Mouse (Mus musculus) liver, embryonic 13.5 days (tissue): ENCODE data around the gene Sptan1. TPM values are rescaled to one million over a fixed set of nuclear protein-coding genes. Genes with fewer than 3 reads are reported as not detected.

Experiments
- ATAC-seq: fragments of 200-750 bp; cut with Nextera tagmentation; 2 replicates; pipeline ENCODE4 v1.8.0; 2017; ENCODE audit warnings: low read depth, mild to moderate bottlenecking, moderate number of reproducible peaks, moderate library complexity
- DNase-seq: peaks from one replicate; pipeline ENCODE4 v3.0.0; 2022
- H3K27ac ChIP-seq: fragments of 300-500 bp; sonication (generic); 2 replicates; pipeline ENCODE4 v1.5.1; 2015; ENCODE audit warnings: moderate library complexity, mild to moderate bottlenecking, inconsistent platforms
- H3K27me3 ChIP-seq: fragments of 300-500 bp; sonication (generic); 2 replicates; pipeline ENCODE4 v1.6.1; 2015; ENCODE audit warnings: mild to moderate bottlenecking, inconsistent platforms
- H3K36me3 ChIP-seq: fragments of 300-500 bp; sonication (generic); 2 replicates; pipeline ENCODE4 v1.6.1; 2015; ENCODE audit warnings: mild to moderate bottlenecking, inconsistent platforms
- H3K4me1 ChIP-seq: fragments of 300-500 bp; sonication (generic); replicated peaks from 2 replicates; pipeline ENCODE4 v1.6.1; 2015; ENCODE audit warnings: inconsistent platforms
- H3K4me2 ChIP-seq: fragments of 300-500 bp; sonication (generic); 2 replicates; pipeline ENCODE4 v1.6.1; 2015; ENCODE audit warnings: inconsistent platforms, mild to moderate bottlenecking, moderate library complexity
- H3K4me3 ChIP-seq: fragments of 300-500 bp; sonication (generic); replicated peaks from 2 replicates; pipeline ENCODE4 v1.5.1; 2015; ENCODE audit warnings: mild to moderate bottlenecking, inconsistent platforms
- H3K9ac ChIP-seq: fragments of 300-500 bp; sonication (generic); 2 replicates; pipeline ENCODE4 v1.6.1; 2015; ENCODE audit warnings: mild to moderate bottlenecking, inconsistent platforms
- H3K9me3 ChIP-seq: fragments of 300-500 bp; sonication (generic); replicated peaks from 2 replicates; pipeline ENCODE4 v1.6.1; 2016; ENCODE audit warnings: inconsistent platforms
- WGBS: fragments of 180-500 bp; shearing (Covaris S2); methylation state at CpG from one replicate; pipeline ENCODE4 v1.1.7; 2015; ENCODE audit not compliant: insufficient replicate concordance; 5-methylcytosine and 5-hydroxymethylcytosine counted together
- polyA plus RNA-seq: library from polyadenylated mRNA; unstranded; fragments of >200 nt; fragmentation: Nextera tagmentation; extraction: Ambion mirVana; gene quantifications from 2 replicates; pipeline ENCODE4 v1.2.1, GENCODE M21; 2015

Sptan1 gene
- polyA plus RNA-seq, 1 experiment from 2014 or later, result 10.9 TPM

DNA sequence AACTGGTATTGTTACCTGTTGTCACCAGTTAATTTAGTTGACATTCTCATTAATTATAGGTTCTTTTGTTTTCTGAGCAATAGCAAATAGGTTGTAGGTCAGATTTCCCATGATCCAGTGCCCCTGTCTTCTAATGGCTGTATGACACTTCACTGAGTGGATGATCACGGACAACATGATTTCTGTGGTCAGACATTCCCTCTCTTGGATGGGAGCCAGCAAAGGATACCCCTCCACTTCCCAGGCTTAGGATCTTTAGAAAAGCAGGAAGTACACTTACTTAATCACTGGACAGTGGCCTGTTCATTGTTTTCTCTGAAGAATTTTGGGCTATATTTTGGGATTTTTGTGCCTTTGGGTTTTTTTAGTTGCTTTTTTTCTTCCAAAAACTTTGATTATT lies 43.7 kb downstream of the Sptan1 start:
- H3K36me3 ChIP-seq, result peaks cover 60% of the 10 kb centered on the region
- H3K9me3 ChIP-seq, result no peaks in the 10 kb centered on the region
- H3K9ac ChIP-seq, result no peak overlapping the region
- no peak overlapping the region for H3K27ac ChIP-seq
- H3K4me1 ChIP-seq, result no peaks in the 10 kb centered on the region
- 52% methylated on average over 1 of the region's 1 CpGs for WGBS
- H3K4me2 ChIP-seq, result no peak overlapping the region
- DNase-seq, result no peak
- no peak overlapping the region for H3K4me3 ChIP-seq
- H3K27me3 ChIP-seq, result no peaks in the 10 kb centered on the region
- ATAC-seq, result no peak

DNA sequence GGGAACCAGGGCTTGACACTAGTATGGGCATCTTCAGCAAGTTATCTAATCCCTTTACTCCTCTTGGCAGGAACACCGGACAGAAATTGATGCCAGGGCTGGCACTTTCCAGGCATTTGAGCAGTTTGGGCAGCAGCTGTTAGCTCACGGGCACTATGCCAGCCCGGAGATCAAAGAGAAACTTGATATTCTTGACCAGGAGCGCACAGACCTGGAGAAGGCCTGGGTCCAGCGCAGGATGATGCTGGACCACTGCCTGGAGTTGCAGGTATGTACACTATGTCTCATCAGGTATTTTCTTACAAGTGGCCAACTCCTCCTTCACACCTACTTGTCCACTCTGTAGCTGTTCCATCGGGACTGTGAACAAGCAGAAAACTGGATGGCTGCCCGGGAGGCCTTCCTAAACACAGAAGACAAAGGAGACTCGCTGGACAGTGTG lies 45.5 kb downstream of the Sptan1 start:
- ATAC-seq, result no peak
- H3K36me3 ChIP-seq, result peaks cover 61% of the 10 kb centered on the region
- DNase-seq, result no peak
- no peak overlapping the region for H3K4me3 ChIP-seq
- H3K4me1 ChIP-seq, result no peaks in the 10 kb centered on the region
- no peak overlapping the region for H3K9ac ChIP-seq
- H3K27ac ChIP-seq, result no peak overlapping the region
- H3K27me3 ChIP-seq, result no peaks in the 10 kb centered on the region
- WGBS, result 75% methylated on average over 8 of the region's 8 CpGs
- H3K9me3 ChIP-seq, result no peaks in the 10 kb centered on the region
- H3K4me2 ChIP-seq, result no peak overlapping the region

- H3K27ac ChIP-seq, result no peak overlapping the region
- no peaks in the 10 kb centered on the region for H3K9me3 ChIP-seq
- WGBS, result 74% methylated on average over 11 of the region's 11 CpGs
- H3K4me3 ChIP-seq, result no peak overlapping the region
- peaks cover 54% of the 10 kb centered on the region for H3K36me3 ChIP-seq
- no peaks in the 10 kb centered on the region for H3K27me3 ChIP-seq
- no peak for ATAC-seq
- no peak overlapping the region for H3K4me2 ChIP-seq
- DNase-seq, result no peak
- no peaks in the 10 kb centered on the region for H3K4me1 ChIP-seq
- H3K9ac ChIP-seq, result no peak overlapping the region
These were observed 49.1 kb downstream of the Sptan1 start for GRCm38 (mm10) chr2:30014326-30014966.

- peaks cover 67% of the 10 kb centered on the region for H3K36me3 ChIP-seq
- no peaks in the 10 kb centered on the region for H3K27me3 ChIP-seq
- DNase-seq (no peak), ATAC-seq (no peak)
- no peak overlapping the region for H3K27ac ChIP-seq
- H3K4me1 ChIP-seq, result no peaks in the 10 kb centered on the region
- H3K4me2 ChIP-seq, result no peak overlapping the region
- 69% methylated on average over 4 of the region's 4 CpGs for WGBS
- H3K9me3 ChIP-seq, result no peaks in the 10 kb centered on the region
- no peak overlapping the region for H3K9ac ChIP-seq
- H3K4me3 ChIP-seq, result no peak overlapping the region
These were observed 60.1 kb downstream of the Sptan1 start for GRCm38 (mm10) chr2:30025454-30025853.

- peaks cover 69% of the 10 kb centered on the region for H3K36me3 ChIP-seq
- no peaks in the 10 kb centered on the region for H3K4me1 ChIP-seq
- no peaks in the 10 kb centered on the region for H3K27me3 ChIP-seq
- no peaks in the 10 kb centered on the region for H3K9me3 ChIP-seq
- no peak overlapping the region for H3K4me3 ChIP-seq
- H3K27ac ChIP-seq, result no peak overlapping the region
- ATAC-seq, result no peak
- no peak overlapping the region for H3K4me2 ChIP-seq
- WGBS, result 81% methylated on average over 5 of the region's 5 CpGs
- no peak overlapping the region for H3K9ac ChIP-seq
- no peak for DNase-seq
These were observed 61.6 kb downstream of the Sptan1 start for GRCm38 (mm10) chr2:30026997-30027396.

DNA sequence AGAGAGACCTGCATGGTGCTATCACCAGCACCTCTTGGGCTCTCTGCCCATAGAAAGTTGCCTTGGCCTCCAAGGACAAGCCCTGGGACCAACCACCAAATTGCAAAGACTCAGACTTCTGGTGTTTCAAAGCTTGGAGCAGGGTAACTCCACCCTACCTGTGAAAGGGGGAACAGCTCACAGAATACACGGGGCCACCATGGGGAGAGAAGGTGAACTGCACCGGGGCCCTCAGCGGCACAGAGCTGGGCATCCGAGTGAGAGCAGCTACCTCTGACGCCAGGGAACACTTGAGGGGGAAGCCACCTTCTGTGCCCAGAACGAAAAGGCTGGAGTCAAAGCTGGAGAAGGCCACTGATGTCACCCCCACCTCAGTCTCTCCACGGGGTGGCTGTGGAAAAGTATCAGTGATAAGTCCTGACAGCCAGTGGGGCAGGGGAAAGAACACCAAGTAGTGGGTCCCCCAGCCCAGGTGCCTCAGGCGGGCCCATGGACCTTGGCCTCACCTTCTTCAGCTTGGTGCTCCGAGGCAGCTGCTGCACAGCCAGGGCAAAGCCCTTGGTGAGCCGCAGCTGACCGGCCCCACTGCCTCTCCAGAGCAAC lies 67.0 kb downstream of the Sptan1 start:
- H3K36me3 ChIP-seq, result peaks cover 42% of the 10 kb centered on the region
- no peak overlapping the region for H3K4me2 ChIP-seq
- ATAC-seq, result no peak
- 60% methylated on average over 11 of the region's 11 CpGs for WGBS
- H3K4me3 ChIP-seq, result no peak overlapping the region
- H3K9ac ChIP-seq, result no peak overlapping the region
- no peaks in the 10 kb centered on the region for H3K9me3 ChIP-seq
- DNase-seq, result no peak
- no peak overlapping the region for H3K27ac ChIP-seq
- no peaks in the 10 kb centered on the region for H3K4me1 ChIP-seq
- no peaks in the 10 kb centered on the region for H3K27me3 ChIP-seq

DNA sequence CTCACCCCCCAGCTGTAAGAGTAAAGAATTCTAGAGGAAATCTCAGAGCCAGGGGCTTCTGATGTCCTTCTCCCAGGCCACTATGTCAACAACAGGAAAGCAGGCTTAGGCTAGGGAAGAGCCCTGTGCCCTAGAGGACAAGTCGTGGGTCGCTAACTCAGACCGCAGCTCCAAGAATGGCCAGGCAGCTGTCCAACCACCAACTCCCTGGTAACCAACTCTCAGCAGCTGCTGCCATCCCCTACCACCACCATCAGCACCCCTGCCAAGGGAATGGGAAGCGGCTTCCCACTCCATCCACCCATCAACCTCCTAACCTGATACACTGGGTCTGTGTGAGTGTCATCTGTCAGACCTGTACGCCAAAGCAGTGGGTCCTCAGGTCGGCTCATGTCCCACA lies 67.6 kb downstream of the Sptan1 start:
- Histone ChIP-seq H3K4me1 (no peaks in the 10 kb centered on the region), H3K9ac (no peak overlapping the region), H3K4me2 (no peak overlapping the region), H3K27ac (no peak overlapping the region), H3K9me3 (no peaks in the 10 kb centered on the region), H3K27me3 (no peaks in the 10 kb centered on the region), H3K36me3 (peaks cover 43% of the 10 kb centered on the region), H3K4me3 (no peak overlapping the region)
- ATAC-seq (no peak), DNase-seq (no peak)
- 64% methylated on average over 6 of the region's 6 CpGs for WGBS

DNA sequence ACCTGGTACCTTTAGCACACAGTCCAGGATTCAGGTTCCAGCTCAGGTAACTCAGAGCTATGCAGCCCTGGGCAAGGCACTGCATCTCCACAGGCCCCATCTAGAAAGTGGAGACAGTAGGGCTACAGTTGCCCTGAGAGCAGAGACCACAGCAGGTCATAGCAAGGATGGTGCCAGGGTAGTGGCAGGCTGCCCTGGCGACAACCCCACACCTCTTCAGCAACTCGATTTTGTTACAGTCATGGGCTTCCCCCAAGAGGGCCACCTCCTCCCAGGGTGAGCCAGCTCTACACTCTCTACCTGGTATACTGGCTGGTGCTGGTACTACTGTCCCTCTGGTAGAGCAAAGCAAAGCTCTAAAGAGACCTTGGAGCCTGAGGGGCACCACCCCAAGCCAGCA lies 72.4 kb downstream of the Sptan1 start:
- H3K4me1 ChIP-seq, result peaks cover 7% of the 10 kb centered on the region

GRCm38 (mm10) chr2:30038370-30038769 lies 73.0 kb downstream of the Sptan1 start:
- Histone ChIP-seq H3K9ac (no peak overlapping the region), H3K4me3 (no peak overlapping the region), H3K4me2 (no peak overlapping the region), H3K27me3 (no peaks in the 10 kb centered on the region), H3K9me3 (no peaks in the 10 kb centered on the region), H3K4me1 (peaks cover 10% of the 10 kb centered on the region), H3K36me3 (0 out of 2 replicates have a peak, but pooled peaks cover 5% of the 10 kb centered on the region), H3K27ac (no peak overlapping the region)
- ATAC-seq (no peak), DNase-seq (no peak)
- 80% methylated on average over 10 of the region's 10 CpGs for WGBS

More for the DNA sequence above, 72.4 kb downstream of the Sptan1 start:
- Histone ChIP-seq H3K4me2 (no peak overlapping the region), H3K27ac (no peak overlapping the region), H3K4me3 (no peak overlapping the region), H3K9ac (no peak overlapping the region), H3K9me3 (no peaks in the 10 kb centered on the region), H3K36me3 (peaks cover 9% of the 10 kb centered on the region; the same call in 1 of the 2 replicates), H3K27me3 (no peaks in the 10 kb centered on the region)
- DNase-seq, result no peak
- no peak for ATAC-seq
- 63% methylated on average over 2 of the region's 2 CpGs for WGBS

DNA sequence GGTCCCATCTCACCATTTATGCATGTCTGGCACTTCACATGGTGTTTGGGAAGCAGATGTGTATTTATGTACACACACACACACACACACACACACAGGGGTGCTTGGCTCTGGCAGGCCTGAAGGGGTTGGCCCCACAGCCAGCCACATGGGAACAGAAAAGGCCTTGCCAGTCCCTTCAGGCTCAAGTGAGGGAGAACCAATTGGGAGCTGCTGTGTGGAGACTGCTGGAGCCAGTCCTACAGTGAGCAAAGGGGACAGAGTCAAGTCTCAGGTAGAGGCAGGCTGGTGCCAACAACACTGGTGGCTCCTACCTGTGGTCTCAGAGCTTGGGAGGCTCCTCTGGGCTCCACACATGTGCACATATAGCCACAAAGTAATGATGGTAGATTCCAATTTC lies 74.3 kb downstream of the Sptan1 start:
- ATAC-seq (no peak), DNase-seq (no peak)
- no peaks in the 10 kb centered on the region for H3K27me3 ChIP-seq
- no peak overlapping the region for H3K4me3 ChIP-seq
- H3K4me2 ChIP-seq, result no peak overlapping the region
- H3K9me3 ChIP-seq, result no peaks in the 10 kb centered on the region
- H3K9ac ChIP-seq, result no peak overlapping the region
- peaks cover 10% of the 10 kb centered on the region for H3K4me1 ChIP-seq
- peaks cover 5% of the 10 kb centered on the region; the same call in 1 of the 2 replicates for H3K36me3 ChIP-seq
- no peak overlapping the region for H3K27ac ChIP-seq

DNA sequence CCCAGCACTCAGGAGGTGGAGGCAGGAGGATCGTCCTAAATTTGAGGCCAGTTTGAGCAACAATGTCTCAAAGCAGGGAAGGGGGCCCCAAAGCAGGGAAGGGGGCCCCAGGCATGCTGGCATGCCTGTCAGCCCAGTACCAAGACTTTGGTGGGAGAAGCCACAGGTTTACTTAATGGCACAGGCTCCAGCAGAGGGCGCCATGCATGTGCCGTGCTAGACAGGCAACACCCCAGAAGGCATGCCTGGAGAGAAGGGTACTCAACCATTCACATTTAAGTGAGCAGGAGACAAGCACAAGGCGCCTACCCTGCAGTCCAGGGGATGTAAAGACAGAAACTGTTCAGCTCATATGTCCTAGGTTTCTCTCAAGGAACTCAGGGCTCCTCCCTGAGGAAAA lies 77.1 kb downstream of the Sptan1 start:
- H3K9ac ChIP-seq, result no peak overlapping the region
- no peak overlapping the region for H3K4me3 ChIP-seq

GRCm38 (mm10) chr2:30044550-30044949 lies 79.2 kb downstream of the Sptan1 start:
- DNase-seq (no peak), ATAC-seq (no peak)
- H3K27ac ChIP-seq, result no peak overlapping the region
- H3K36me3 ChIP-seq, result no peaks in the 10 kb centered on the region; the same call in 1 of the 2 replicates
- no peak overlapping the region for H3K9ac ChIP-seq
- no peak overlapping the region for H3K4me3 ChIP-seq
- H3K4me2 ChIP-seq, result no peak overlapping the region
- 74% methylated on average over 5 of the region's 5 CpGs for WGBS
- no peaks in the 10 kb centered on the region for H3K9me3 ChIP-seq
- no peaks in the 10 kb centered on the region for H3K27me3 ChIP-seq
- H3K4me1 ChIP-seq, result peaks cover 24% of the 10 kb centered on the region

More for the DNA sequence above, 77.1 kb downstream of the Sptan1 start:
- DNase-seq (peak; percentile 59), ATAC-seq (peak; percentile 48; the same call in 1 of the 2 replicates)
- Histone ChIP-seq H3K27ac (no peak overlapping the region), H3K4me1 (peaks cover 10% of the 10 kb centered on the region), H3K4me2 (no peak overlapping the region), H3K9me3 (no peaks in the 10 kb centered on the region), H3K27me3 (no peaks in the 10 kb centered on the region), H3K36me3 (peaks cover 5% of the 10 kb centered on the region; the same call in 1 of the 2 replicates)
- WGBS, result 7% methylated on average over 4 of the region's 4 CpGs
